ENCODE assay signal across 8 mouse cellular contexts in genomic region chr6:88518404-88519263, GRCm38 (mm10). TPM values are rescaled to one million over a fixed set of nuclear protein-coding genes. Genes with fewer than 3 reads are reported as not detected.
DNase-seq lines count a peak whose midpoint lies in the region; ATAC-seq and TF ChIP-seq lines count a peak whose summit lies in the region.

Sec61a1 (minus strand) TSS chr6:88518905.

- H3K36me3 ChIP-seq in kidney, embryonic 14.5 days (ENCODE audit: control insufficient read depth, insufficient read depth, low read length), result peaks cover 31% of the 10 kb centered on the region
- H3K36me3 ChIP-seq in limb, embryonic 15.5 days, result peaks cover 30% of the 10 kb centered on the region

- H3K9ac ChIP-seq in kidney, embryonic 14.5 days (ENCODE audit: low read depth, low read length), result peak within 1 kb of the TSS; percentile 98
- peak within 1 kb of the TSS; percentile 97 for H3K9ac ChIP-seq in limb, embryonic 15.5 days

- peak; percentile 96 for DNase-seq in A20 (ENCODE audit: low read depth, low spot score)
- DNase-seq in heart, adult 9 months (ENCODE audit: low spot score in 2 of 2), result peak; percentile 95 to 96
- DNase-seq in monocyte, adult 2 months (ENCODE audit: low read depth in 1 of 2, low spot score in 2 of 2), result peak; percentile 81 to 86
- peak; percentile 96 for DNase-seq in spleen, postnatal 36 days (ENCODE audit: low spot score in 2 of 2)

- under 1% methylated on average over 80 of the region's 80 CpGs for WGBS in kidney, embryonic 14.5 days
- WGBS in limb, embryonic 15.5 days, result under 1% methylated on average over 80 of the region's 80 CpGs

- H3K4me3 ChIP-seq in bone marrow macrophage, adult 2 months (ENCODE audit: insufficient read depth, low read length), result peak within 1 kb of the TSS; percentile 86
- peak within 1 kb of the TSS; percentile 100 for H3K4me3 ChIP-seq in embryonic fibroblast, embryonic 13.5 days (ENCODE audit: insufficient read depth, low read length)
- H3K4me3 ChIP-seq in kidney, embryonic 14.5 days (ENCODE audit: low read length), result peak within 1 kb of the TSS; percentile 97
- peak within 1 kb of the TSS; percentile 99 for H3K4me3 ChIP-seq in limb, embryonic 15.5 days

- H3K27me3 ChIP-seq in kidney, embryonic 14.5 days (ENCODE audit: control insufficient read depth, insufficient read depth, low read length), result no peaks in the 10 kb centered on the region
- no peaks in the 10 kb centered on the region for H3K27me3 ChIP-seq in limb, embryonic 15.5 days

- 0 out of 2 replicates have a peak, but pooled peaks have one; percentile 37 for TF ChIP-seq POLR2A in bone marrow macrophage, adult 2 months (IDR thresholded peaks at IDR 0.05; ENCODE audit: borderline replicate concordance, low read depth, low read length)
- peak; percentile 99 for TF ChIP-seq POLR2A in embryonic fibroblast, embryonic 13.5 days (IDR thresholded peaks at IDR 0.05; ENCODE audit: low read depth, low read length)

- no peak for TF ChIP-seq CTCF in bone marrow macrophage, adult 2 months (IDR thresholded peaks at IDR 0.05; ENCODE audit: low read depth, low read length)
- TF ChIP-seq CTCF in embryonic fibroblast, embryonic 13.5 days (IDR thresholded peaks at IDR 0.05; ENCODE audit: borderline replicate concordance, insufficient read depth, low read length), result 0 out of 2 replicates have a peak, but pooled peaks have one; percentile 5

- no peaks in the 10 kb centered on the region for H3K9me3 ChIP-seq in kidney, embryonic 14.5 days (ENCODE audit: control insufficient read depth, low read length)
- H3K9me3 ChIP-seq in limb, embryonic 15.5 days, result no peaks in the 10 kb centered on the region

- peak; percentile 97 for ATAC-seq in kidney, embryonic 14.5 days (ENCODE audit: low FRiP score, low TSS enrichment)
- ATAC-seq in limb, embryonic 15.5 days (ENCODE audit: insufficient number of reproducible peaks, low FRiP score, low TSS enrichment, low read depth), result peak; percentile 95

- peak within 1 kb of the TSS; percentile 68 for H3K27ac ChIP-seq in bone marrow macrophage, adult 2 months (ENCODE audit: insufficient read depth, low read depth, low read length)
- peak within 1 kb of the TSS; percentile 69 for H3K27ac ChIP-seq in embryonic fibroblast, embryonic 13.5 days (ENCODE audit: insufficient read depth, low read length)
- H3K27ac ChIP-seq in kidney, embryonic 14.5 days (ENCODE audit: low read depth, low read length), result peak within 1 kb of the TSS; percentile 83
- H3K27ac ChIP-seq in limb, embryonic 15.5 days, result peak within 1 kb of the TSS; percentile 93

- peaks cover 16% of the 10 kb centered on the region for H3K4me1 ChIP-seq in bone marrow macrophage, adult 2 months (ENCODE audit: control insufficient read depth, insufficient read depth, low read length)
- H3K4me1 ChIP-seq in embryonic fibroblast, embryonic 13.5 days (ENCODE audit: control insufficient read depth, insufficient read depth, low read length), result peaks cover 3% of the 10 kb centered on the region; the same call in 1 of the 2 replicates
- peaks cover 16% of the 10 kb centered on the region for H3K4me1 ChIP-seq in kidney, embryonic 14.5 days (ENCODE audit: control insufficient read depth, insufficient read depth, low read length)
- H3K4me1 ChIP-seq in limb, embryonic 15.5 days, result peaks cover 22% of the 10 kb centered on the region

- peak within 1 kb of the TSS; percentile 90 for H3K4me2 ChIP-seq in kidney, embryonic 14.5 days (replicated peaks; ENCODE audit: low read depth, low read length)
- peak within 1 kb of the TSS; percentile 86 for H3K4me2 ChIP-seq in limb, embryonic 15.5 days

RNA-seq across cellular contexts. Expression of gene Sec61a1, which starts in this region (rescaled TPM):
- polyA plus RNA-seq in bone marrow macrophage, adult 2 months (2012; ENCODE audit: insufficient read depth, insufficient read length, missing spikeins), result 82.2 and 83.4 TPM in 2 replicates
- polyA plus RNA-seq in embryonic fibroblast, embryonic 13.5 days (2011; ENCODE audit: insufficient read length, low read depth, missing spikeins), result 226 and 279 TPM in 2 replicates
- polyA plus RNA-seq in kidney, embryonic 14.5 days (2014; fragmentation: Nextera tagmentation; extraction: Ambion mirVana), result 132 and 245 TPM in 2 replicates
- polyA plus RNA-seq in limb, embryonic 15.5 days (2015; fragmentation: Nextera tagmentation; extraction: Ambion mirVana), result 299 and 301 TPM in 2 replicates

Comparison
In these comparisons a context has a peak if more than half of its experiments do, and no peak if none do; other contexts are left out.
1. Peak in every context shown above with its lines: DNase-seq, ATAC-seq, H3K4me3 ChIP-seq and H3K27ac ChIP-seq.